Mouse (Mus musculus): Measurements from ENCODE around the gene Tmem185a.
A peak's percentile ranks its signal among the peaks of the same experiment; 100 is the strongest.
"Not testable (repeated sequence)": the region's sequence is repeated elsewhere in the genome, so short reads cannot be mapped to it uniquely, and the experiment has no call there.

Gene Tmem185a

GRCm38 (mm10) chrX:70476792-70477776 is at the start of gene Tmem185a:
Gene Tmem185a (minus strand): TSS chrX:70477180.
- DNase-seq (ENCODE audit: low spot score): peak; percentile 69

- not testable (repeated sequence) for DNase-seq (ENCODE audit: low spot score)
These were observed 37.4 kb upstream of the Tmem185a start for GRCm38 (mm10) chrX:70514413-70514812.

DNA sequence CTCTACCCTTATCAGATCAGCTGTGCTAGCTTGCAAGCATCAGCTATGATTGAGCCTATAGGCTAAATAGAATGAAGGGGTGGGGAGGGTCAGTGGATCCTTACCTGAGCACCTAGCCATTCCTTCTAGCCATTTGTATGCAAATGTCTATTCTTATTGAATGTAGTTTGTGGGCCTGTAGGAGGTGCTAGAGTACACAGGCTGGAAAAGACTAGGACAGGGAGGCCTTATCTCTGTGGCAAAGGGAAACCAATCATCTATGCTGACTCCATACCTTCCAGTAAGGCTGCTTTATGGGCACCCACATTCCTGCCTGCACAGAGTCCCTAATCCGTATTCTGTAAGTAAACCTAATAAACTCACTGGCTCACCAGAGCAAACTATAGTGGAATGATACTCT is 10.3 kb upstream of the Tmem185a start:
- not testable (repeated sequence) for DNase-seq (ENCODE audit: low spot score)

DNA sequence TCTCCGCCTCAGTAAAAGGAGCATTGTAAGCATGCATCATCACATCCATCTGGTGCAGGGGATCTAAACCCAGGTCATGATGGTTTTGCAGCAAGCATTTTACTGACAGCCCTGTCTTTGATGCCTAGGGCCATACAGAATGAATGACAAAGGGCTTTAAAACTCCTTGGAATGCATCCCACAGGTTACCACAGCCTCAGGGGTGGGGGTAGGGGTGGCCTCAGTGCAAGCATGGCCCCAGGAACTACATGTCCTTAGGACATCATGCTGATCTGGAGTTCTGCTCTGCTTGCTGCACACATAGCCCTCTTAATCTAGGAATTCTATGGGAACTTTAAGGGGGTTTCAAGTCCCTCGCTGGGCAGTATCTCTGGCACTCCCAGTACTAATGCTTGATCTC is 5.2 kb upstream of the Tmem185a start:
- DNase-seq (ENCODE audit: low spot score): no peak

DNA sequence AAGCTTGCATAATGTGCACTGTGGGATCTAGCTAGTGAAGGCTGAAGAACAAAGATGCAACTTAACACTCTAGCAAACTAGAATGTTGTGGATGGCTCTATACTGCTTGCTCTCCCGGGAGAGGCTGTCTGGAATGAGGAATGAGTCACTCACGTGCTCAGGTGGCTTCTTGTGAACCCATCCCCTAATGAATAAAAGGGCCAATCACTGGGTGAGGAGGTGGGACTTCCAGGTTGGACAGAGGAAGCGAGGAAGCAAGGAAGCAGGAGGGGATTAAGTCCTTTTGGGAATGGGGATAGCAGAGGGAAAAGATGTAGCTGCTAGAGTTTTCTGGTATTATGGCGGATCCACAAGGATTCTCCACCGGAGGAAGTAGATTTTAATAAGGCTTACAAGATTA is 1.7 kb upstream of the Tmem185a start:
- no peak for DNase-seq (ENCODE audit: low spot score)

DNA sequence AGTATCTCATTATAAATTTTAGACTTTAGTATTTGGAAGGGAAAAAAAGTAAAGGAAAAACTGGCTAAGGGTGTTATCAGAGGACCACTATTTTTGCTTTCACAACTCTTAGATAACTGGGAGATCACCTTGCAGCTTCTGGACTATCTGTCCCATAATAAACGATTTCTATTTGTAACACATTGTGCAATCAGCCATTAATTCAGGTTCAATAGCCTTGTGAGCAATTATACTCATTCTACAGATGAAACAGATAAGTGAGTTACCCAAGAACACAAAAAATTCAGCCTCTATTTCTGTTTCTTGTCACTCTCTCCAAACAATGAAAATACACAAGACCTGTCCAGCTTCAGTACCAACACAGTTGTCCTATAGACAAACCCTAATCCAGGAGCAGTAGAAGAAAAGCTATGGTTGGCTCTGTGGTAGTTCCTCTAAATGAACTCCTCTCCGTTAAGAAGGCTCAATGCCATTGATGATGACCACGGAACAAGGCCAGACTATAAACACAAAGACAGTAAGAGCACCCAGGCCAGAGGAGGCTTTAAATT is 1.7 kb downstream of the Tmem185a start:
- DNase-seq (ENCODE audit: low spot score): no peak

DNA sequence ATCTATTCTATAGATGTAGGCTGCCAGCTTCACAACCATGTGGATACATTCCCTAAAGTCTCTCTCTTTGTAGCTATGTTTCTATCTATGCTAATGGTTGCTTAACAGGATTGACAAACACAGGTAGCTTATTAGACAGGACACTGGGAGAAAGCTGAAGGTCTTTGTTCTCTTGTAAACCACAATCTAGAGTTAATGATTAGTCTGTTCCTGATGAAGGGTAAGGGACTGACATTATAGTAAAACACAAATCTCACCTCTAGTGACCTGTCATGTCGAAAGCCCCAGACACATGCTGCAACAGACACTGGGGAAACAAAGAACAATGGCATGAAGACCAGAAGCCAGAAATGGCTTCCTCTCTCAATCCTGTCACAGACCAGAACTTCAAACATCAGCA is 10.1 kb downstream of the Tmem185a start:
- DNase-seq (ENCODE audit: low spot score): no peak

GRCm38 (mm10) chrX:70465489-70465888 is 11.5 kb downstream of the Tmem185a start:
- no peak for DNase-seq (ENCODE audit: low spot score)

- no peak for DNase-seq (ENCODE audit: low spot score)
These were observed 13.4 kb downstream of the Tmem185a start for GRCm38 (mm10) chrX:70463621-70464020.

DNA sequence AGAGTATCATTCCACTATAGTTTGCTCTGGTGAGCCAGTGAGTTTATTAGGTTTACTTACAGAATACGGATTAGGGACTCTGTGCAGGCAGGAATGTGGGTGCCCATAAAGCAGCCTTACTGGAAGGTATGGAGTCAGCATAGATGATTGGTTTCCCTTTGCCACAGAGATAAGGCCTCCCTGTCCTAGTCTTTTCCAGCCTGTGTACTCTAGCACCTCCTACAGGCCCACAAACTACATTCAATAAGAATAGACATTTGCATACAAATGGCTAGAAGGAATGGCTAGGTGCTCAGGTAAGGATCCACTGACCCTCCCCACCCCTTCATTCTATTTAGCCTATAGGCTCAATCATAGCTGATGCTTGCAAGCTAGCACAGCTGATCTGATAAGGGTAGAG is 24.6 kb downstream of the Tmem185a start:
- not testable (repeated sequence) for DNase-seq (ENCODE audit: low spot score)

GRCm38 (mm10) chrX:70425473-70425872 is 51.5 kb downstream of the Tmem185a start:
- DNase-seq (ENCODE audit: low spot score): not testable (repeated sequence)
